Mouse (Mus musculus): ENCODE results near the gene Il11ra2. TPM values are rescaled to one million over a fixed set of nuclear protein-coding genes. Genes with fewer than 3 reads are reported as not detected.
A peak's percentile ranks its signal among the peaks of the same experiment; 100 is the strongest.
"Not testable (repeated sequence)": the region's sequence is repeated elsewhere in the genome, so short reads cannot be mapped to it uniquely, and the experiment has no call there.

Gene Il11ra2
- not detected in 2 replicates for polyA plus RNA-seq (2015; fragmentation: Nextera tagmentation; extraction: Ambion mirVana)

GRCm38 (mm10) chr4:42661793-42662192 is at the start of gene Il11ra2:
Il11ra2 (minus strand) TSS chr4:42661893.
- not testable (repeated sequence) for H3K4me3 ChIP-seq (replicated peaks); H3K4me2 ChIP-seq (replicated peaks); H3K27me3 ChIP-seq (replicated peaks); H3K4me1 ChIP-seq (replicated peaks); H3K9ac ChIP-seq; H3K36me3 ChIP-seq; H3K9me3 ChIP-seq; H3K27ac ChIP-seq; ATAC-seq
- no CpG with 5 or more reads among the region's 3 CpGs for WGBS

- WGBS, result no CpG with 5 or more reads among the region's 18 CpGs
- H3K9ac ChIP-seq, result not testable (repeated sequence)
- ATAC-seq, result 0 out of 2 replicates have a peak, but pooled peaks have one; percentile 51
Measured at GRCm38 (mm10) chr4:42682183-42682524, 20.5 kb upstream of the Il11ra2 start.

GRCm38 (mm10) chr4:42681473-42682182 is 19.9 kb upstream of the Il11ra2 start:
- H3K27ac ChIP-seq; H3K36me3 ChIP-seq; H3K27me3 ChIP-seq (replicated peaks); H3K4me3 ChIP-seq (replicated peaks); H3K4me1 ChIP-seq (replicated peaks); H3K4me2 ChIP-seq (replicated peaks); ATAC-seq; H3K9me3 ChIP-seq; H3K9ac ChIP-seq: not testable (repeated sequence)
- WGBS, result no CpG with 5 or more reads among the region's 66 CpGs

More at GRCm38 (mm10) chr4:42682183-42682524, 20.5 kb upstream of the Il11ra2 start:
- not testable (repeated sequence) for H3K36me3 ChIP-seq; H3K27me3 ChIP-seq (replicated peaks); H3K9me3 ChIP-seq; H3K27ac ChIP-seq; H3K4me2 ChIP-seq (replicated peaks); H3K4me1 ChIP-seq (replicated peaks); H3K4me3 ChIP-seq (replicated peaks)

GRCm38 (mm10) chr4:42680374-42681356 is 19.0 kb upstream of the Il11ra2 start:
- not testable (repeated sequence) for H3K27ac ChIP-seq; ATAC-seq; H3K36me3 ChIP-seq; H3K4me3 ChIP-seq (replicated peaks); H3K4me2 ChIP-seq (replicated peaks); H3K27me3 ChIP-seq (replicated peaks); H3K9me3 ChIP-seq; H3K9ac ChIP-seq; H3K4me1 ChIP-seq (replicated peaks)
- WGBS, result no CpG with 5 or more reads among the region's 32 CpGs

GRCm38 (mm10) chr4:42679365-42679764 is 17.7 kb upstream of the Il11ra2 start:
- H3K36me3 ChIP-seq; H3K27ac ChIP-seq; H3K9ac ChIP-seq; H3K9me3 ChIP-seq; H3K4me3 ChIP-seq (replicated peaks); ATAC-seq; H3K4me1 ChIP-seq (replicated peaks); H3K27me3 ChIP-seq (replicated peaks); H3K4me2 ChIP-seq (replicated peaks): not testable (repeated sequence)
- no CpG with 5 or more reads among the region's 7 CpGs for WGBS

GRCm38 (mm10) chr4:42675415-42675814 is 13.7 kb upstream of the Il11ra2 start:
- H3K27me3 ChIP-seq (replicated peaks); H3K4me1 ChIP-seq (replicated peaks); H3K9me3 ChIP-seq; H3K4me2 ChIP-seq (replicated peaks); H3K36me3 ChIP-seq; ATAC-seq; H3K9ac ChIP-seq; H3K4me3 ChIP-seq (replicated peaks); H3K27ac ChIP-seq: not testable (repeated sequence)
- no CpG with 5 or more reads among the region's 4 CpGs for WGBS

- not testable (repeated sequence) for H3K9me3 ChIP-seq; ATAC-seq; H3K4me3 ChIP-seq (replicated peaks); H3K27ac ChIP-seq; H3K4me2 ChIP-seq (replicated peaks); H3K9ac ChIP-seq; H3K36me3 ChIP-seq; H3K27me3 ChIP-seq (replicated peaks); H3K4me1 ChIP-seq (replicated peaks)
- WGBS, result no CpG with 5 or more reads among the region's 9 CpGs
Measured at GRCm38 (mm10) chr4:42654951-42655350, 6.7 kb downstream of the Il11ra2 start, which contains the start of gene Ccl27b. Ccl27b (plus strand) TSS chr4:42655251.

GRCm38 (mm10) chr4:42629419-42629818 is 32.3 kb downstream of the Il11ra2 start, which contains the start of gene Gm2564:
Gm2564 (plus strand) TSS chr4:42629719.
- H3K4me2 ChIP-seq (replicated peaks); H3K36me3 ChIP-seq; H3K4me1 ChIP-seq (replicated peaks); H3K27me3 ChIP-seq (replicated peaks); H3K9ac ChIP-seq; H3K9me3 ChIP-seq; ATAC-seq; H3K27ac ChIP-seq; H3K4me3 ChIP-seq (replicated peaks): not testable (repeated sequence)
- WGBS, result no CpG with 5 or more reads among the region's 8 CpGs

- not testable (repeated sequence) for H3K4me3 ChIP-seq (replicated peaks); H3K27me3 ChIP-seq (replicated peaks); ATAC-seq; H3K36me3 ChIP-seq; H3K4me2 ChIP-seq (replicated peaks); H3K9me3 ChIP-seq; H3K9ac ChIP-seq; H3K4me1 ChIP-seq (replicated peaks); H3K27ac ChIP-seq
- no CpG with 5 or more reads among the region's 5 CpGs for WGBS
Measured at GRCm38 (mm10) chr4:42611895-42612294, 49.8 kb downstream of the Il11ra2 start, which contains the start of gene Gm10591. Gm10591 (plus strand) TSS chr4:42612195.

Other genes starting within 250 kb of the Il11ra2 start
- gene Gm21586, start 222.5 kb downstream of the Il11ra2 start, polyA plus RNA-seq (2015; fragmentation: Nextera tagmentation; extraction: Ambion mirVana), result not detected in 2 replicates
- not detected in 2 replicates for gene Gm2163, start 195.1 kb downstream of the Il11ra2 start, polyA plus RNA-seq (2015; fragmentation: Nextera tagmentation; extraction: Ambion mirVana)
- not detected in 2 replicates for gene Fam205a2, start 133.7 kb downstream of the Il11ra2 start, polyA plus RNA-seq (2015; fragmentation: Nextera tagmentation; extraction: Ambion mirVana)
- not detected in 2 replicates for gene Gm10591, start 49.7 kb downstream of the Il11ra2 start, polyA plus RNA-seq (2015; fragmentation: Nextera tagmentation; extraction: Ambion mirVana)
- gene Gm2564, start 32.2 kb downstream of the Il11ra2 start, polyA plus RNA-seq (2015; fragmentation: Nextera tagmentation; extraction: Ambion mirVana), result 0.58 TPM in 1 of 2 replicates, not detected in the other
- not detected in 2 replicates for gene Ccl27b, start 6.6 kb downstream of the Il11ra2 start, polyA plus RNA-seq (2015; fragmentation: Nextera tagmentation; extraction: Ambion mirVana)
- 0.30 TPM in 1 of 2 replicates, not detected in the other for gene 4930578G10Rik, start 73.7 kb upstream of the Il11ra2 start, polyA plus RNA-seq (2015; fragmentation: Nextera tagmentation; extraction: Ambion mirVana)
- not detected in 2 replicates for gene Ccl19, start 94.7 kb upstream of the Il11ra2 start, polyA plus RNA-seq (2015; fragmentation: Nextera tagmentation; extraction: Ambion mirVana)
- 85.7 and 88.1 TPM in 2 replicates for gene Ccl21a, start 112.1 kb upstream of the Il11ra2 start, polyA plus RNA-seq (2015; fragmentation: Nextera tagmentation; extraction: Ambion mirVana)
- not detected in 2 replicates for gene Fam205a1, start 192.0 kb upstream of the Il11ra2 start, polyA plus RNA-seq (2015; fragmentation: Nextera tagmentation; extraction: Ambion mirVana)
- 0.09 and 0.10 TPM in 2 replicates for gene Gm12394, start 194.9 kb upstream of the Il11ra2 start, polyA plus RNA-seq (2015; fragmentation: Nextera tagmentation; extraction: Ambion mirVana)
- 0.30 and 0.60 TPM in 2 replicates for gene Fam205c, start 212.3 kb upstream of the Il11ra2 start, polyA plus RNA-seq (2015; fragmentation: Nextera tagmentation; extraction: Ambion mirVana)